Mouse (Mus musculus) embryonic stem cell, embryonic (primary cell): ENCODE results near the gene Dag1.

Experiments used
- CTCF ChIA-PET, 4 experiments: fragments of 300-600 bp in 2 of 4; fragments of 350-600 bp in 2 of 4; sonication (Branson Sonifier 250); formaldehyde crosslinking; loops; one replicate each; lab custom pipeline; 2022; ENCODE audit warnings: inconsistent platforms in 2 of 4; lab: Charles Lee
- POLR2A ChIA-PET, 4 experiments: fragments of 300-600 bp in 2 of 4; fragments of 350-600 bp in 2 of 4; sonication (Branson Sonifier 250); formaldehyde crosslinking; loops; one replicate each; lab custom pipeline; 2022; ENCODE audit warnings: antibody characterized with exemption in 4 of 4, inconsistent platforms in 1 of 4; lab: Charles Lee

The Dag1 gene

GRCm38 (mm10) chr9:108163646-108164284 lies 100.0 kb downstream of the Dag1 start:
- CTCF ChIA-PET: no interaction called here
- POLR2A ChIA-PET: interaction anchor here in 1 of 4 experiments (0.9 kb wide), 1 partner anchor 20 kb away, joined by 3 read pairs; no protein-coding TSS in a partner anchor

GRCm38 (mm10) chr9:108157891-108158290 lies 105.9 kb downstream of the Dag1 start:
- POLR2A ChIA-PET: interaction anchor here in 3 of 4 experiments (0.6 to 5.0 kb wide), 23 partner anchors 10 to 1487 kb away, joined by 3 to 22 read pairs (median 4); partner anchors contain the start of gene Bsn (in 1 of the 3)

GRCm38 (mm10) chr9:108157451-108157850 lies 106.3 kb downstream of the Dag1 start:
- ChIA-PET CTCF (interaction anchor here in 3 of 4 experiments (0.6 to 2.2 kb wide), 7 partner anchors 12 to 822 kb away, joined by 3 to 8 read pairs (median 3); no protein-coding TSS in a partner anchor), POLR2A (interaction anchor here in 3 of 4 experiments (0.6 to 5.0 kb wide), 20 partner anchors 9 to 1487 kb away, joined by 3 to 22 read pairs (median 4); no protein-coding TSS in a partner anchor)

More at GRCm38 (mm10) chr9:108157891-108158290, 105.9 kb downstream of the Dag1 start:
- CTCF ChIA-PET: interaction anchor here (0.6 to 2.2 kb wide), 6 partner anchors 11 to 822 kb away, joined by 3 to 8 read pairs (median 4); no protein-coding TSS in a partner anchor

GRCm38 (mm10) chr9:108156786-108157185 lies 107.0 kb downstream of the Dag1 start:
- ChIA-PET CTCF (interaction anchor here in 1 of 4 experiments (1.0 to 2.2 kb wide), 5 partner anchors 20 to 252 kb away, joined by 3 to 7 read pairs (median 3); no protein-coding TSS in a partner anchor), POLR2A (interaction anchor here in 2 of 4 experiments (1.1 to 5.0 kb wide), 6 partner anchors 12 to 36 kb away, joined by 3 to 22 read pairs (median 4); no protein-coding TSS in a partner anchor)

- ChIA-PET CTCF (interaction anchor here in 1 of 4 experiments (0.6 kb wide), 1 partner anchor 251 kb away, joined by 3 read pairs; no protein-coding TSS in a partner anchor), POLR2A (no interaction called here)
These were observed 108.9 kb downstream of the Dag1 start for GRCm38 (mm10) chr9:108154814-108155213.
